Mouse (Mus musculus): ENCODE data around the gene Gal. TPM values are rescaled to one million over a fixed set of nuclear protein-coding genes. Genes with fewer than 3 reads are reported as not detected.

Gene Gal
- total and polyA plus RNA-seq, 3 experiments, result not detected

DNA sequence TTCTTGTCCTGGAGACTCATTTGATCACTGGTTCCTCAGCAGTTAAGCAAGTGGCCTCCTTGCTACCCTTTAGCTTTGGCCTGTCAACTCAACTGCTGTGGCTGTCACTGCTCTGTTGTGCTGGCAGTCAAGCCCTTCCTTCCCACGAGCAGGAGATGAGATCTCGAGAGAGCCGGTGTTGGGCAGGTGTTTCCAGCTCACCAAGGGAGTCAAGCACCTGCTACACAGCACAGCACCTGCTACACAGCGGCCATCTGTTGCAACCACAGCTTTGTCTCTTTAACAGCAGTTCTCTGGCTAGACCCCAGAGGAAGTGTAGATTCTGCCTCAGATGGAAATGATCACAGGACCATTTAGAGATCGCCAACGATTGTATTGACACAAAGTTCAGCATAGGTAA lies 37.3 kb upstream of the Gal start:
- Histone ChIP-seq H3K4me1 (ENCODE audit: control insufficient read depth in 1 of 2, insufficient read depth in 2 of 2) (peaks cover 0 to 17% of the 10 kb centered on the region in 2 experiments; a peak in 2 of 4 replicates), H3K9me3 (replicated peaks; ENCODE audit: low read length) (peaks cover 2% of the 10 kb centered on the region), H3K4me2 (ENCODE audit: insufficient read depth, low read depth, poor library complexity, severe bottlenecking) (no peak overlapping the region), H3K79me2 (replicated peaks; ENCODE audit: control insufficient read depth, extremely low read depth, insufficient read depth, poor library complexity, severe bottlenecking) (no peaks in the 10 kb centered on the region), H3K27me3 (replicated peaks) (no peaks in the 10 kb centered on the region), H3K9ac (ENCODE audit: insufficient read depth, low read depth) (no peak overlapping the region), H3K4me3 (replicated peaks in 1 of 3; ENCODE audit: low read depth in 2 of 3, low read length in 2 of 3, poor library complexity in 1 of 3) (no peak overlapping the region), H3K27ac (ENCODE audit: insufficient read depth, low read depth) (no peak overlapping the region), H3K36me3 (replicated peaks in 1 of 2; ENCODE audit: control insufficient read depth in 1 of 2, insufficient read depth in 1 of 2, low read length in 1 of 2) (peaks cover 20 to 40% of the 10 kb centered on the region in 2 experiments)
- TF ChIP-seq SMC3 (IDR thresholded peaks at IDR 0.05; ENCODE audit: low read depth, low read length) (no peak), TCF12 (IDR thresholded peaks at IDR 0.05; ENCODE audit: low read depth, low read length) (peak; percentile 35; the same call in 1 of the 2 replicates), NRF1 (IDR thresholded peaks at IDR 0.05; ENCODE audit: low read depth, low read length) (no peak)
- in situ Hi-C loops (cut with MboI; ENCODE audit: low pct_ligation_motif_present, low pct_unique_long_range_greater_than_20kb, low sequenced_read_pairs), result loop anchor here (5.0 kb wide), 1 partner anchor 139 kb away; no protein-coding TSS in a partner anchor
- peak; percentile 35 for DNase-seq (ENCODE audit: extremely low read depth)
- dilution Hi-C loops (cut with MboI; ENCODE audit: extremely low pct_ligation_motif_present, extremely low pct_unique_long_range_greater_than_20kb, low sequenced_read_pairs), result no loop called here

DNA sequence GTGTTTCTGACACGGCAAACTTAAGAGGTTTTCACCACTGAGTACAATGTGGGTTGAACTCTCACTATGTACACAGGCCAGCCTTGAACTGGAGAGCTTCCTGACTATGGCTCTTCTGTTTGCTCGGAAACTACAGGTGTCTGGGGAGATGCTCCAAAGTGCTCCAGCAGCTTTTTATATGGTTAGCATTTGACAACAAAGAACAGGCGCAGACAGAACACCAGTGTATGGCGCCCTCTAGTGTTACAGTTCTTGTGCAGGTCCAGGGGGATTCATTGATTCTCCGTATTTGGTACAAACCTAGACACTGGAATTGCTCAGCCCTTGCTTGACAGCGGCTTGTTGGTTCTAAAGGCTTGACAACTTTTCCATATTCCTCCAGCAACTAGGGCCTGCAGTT lies 36.8 kb upstream of the Gal start:
- dilution Hi-C loops (cut with MboI; ENCODE audit: extremely low pct_ligation_motif_present, extremely low pct_unique_long_range_greater_than_20kb, low sequenced_read_pairs), result no loop called here

DNA sequence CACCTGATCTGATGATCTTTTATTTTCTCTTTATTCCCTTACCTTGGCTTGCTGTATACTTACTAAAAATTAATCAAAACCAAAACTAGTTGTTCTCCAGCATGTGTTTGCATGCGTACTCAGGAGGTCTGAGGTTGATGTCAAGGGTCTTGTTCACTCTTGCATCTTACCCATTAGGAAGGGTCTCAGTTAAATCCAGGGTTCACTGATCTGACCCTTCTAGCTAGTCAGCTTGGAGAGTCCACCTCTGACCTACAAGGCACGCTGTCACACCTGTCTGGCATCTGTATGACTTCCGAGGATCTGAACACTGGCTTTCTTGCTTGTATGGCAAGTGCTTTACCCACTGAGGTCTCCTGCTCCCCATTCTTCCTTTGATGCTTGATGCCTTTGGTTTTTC lies 36.4 kb upstream of the Gal start:
- Histone ChIP-seq H3K9ac (ENCODE audit: insufficient read depth, low read depth) (no peak overlapping the region), H3K4me2 (ENCODE audit: insufficient read depth, low read depth, poor library complexity, severe bottlenecking) (no peak overlapping the region), H3K4me3 (replicated peaks in 1 of 3; ENCODE audit: low read depth in 2 of 3, low read length in 2 of 3, poor library complexity in 1 of 3) (no peak overlapping the region), H3K27me3 (replicated peaks) (no peaks in the 10 kb centered on the region), H3K4me1 (ENCODE audit: control insufficient read depth in 1 of 2, insufficient read depth in 2 of 2) (peaks cover 0 to 17% of the 10 kb centered on the region in 2 experiments; a peak in 2 of 4 replicates), H3K79me2 (replicated peaks; ENCODE audit: control insufficient read depth, extremely low read depth, insufficient read depth, poor library complexity, severe bottlenecking) (no peaks in the 10 kb centered on the region), H3K36me3 (replicated peaks in 1 of 2; ENCODE audit: control insufficient read depth in 1 of 2, insufficient read depth in 1 of 2, low read length in 1 of 2) (peaks cover 16 to 31% of the 10 kb centered on the region in 2 experiments), H3K9me3 (replicated peaks; ENCODE audit: low read length) (peaks cover 2% of the 10 kb centered on the region), H3K27ac (ENCODE audit: insufficient read depth, low read depth) (no peak overlapping the region)
- in situ Hi-C loops (cut with MboI; ENCODE audit: low pct_ligation_motif_present, low pct_unique_long_range_greater_than_20kb, low sequenced_read_pairs), result loop anchor here (5.0 kb wide), 1 partner anchor 138 kb away; no protein-coding TSS in a partner anchor
- dilution Hi-C loops (cut with MboI; ENCODE audit: extremely low pct_ligation_motif_present, extremely low pct_unique_long_range_greater_than_20kb, low sequenced_read_pairs), result no loop called here
- no peak for TF ChIP-seq MAFK (IDR thresholded peaks at IDR 0.05; ENCODE audit: insufficient replicate concordance, low read length)
- no peak for TF ChIP-seq MAZ (IDR thresholded peaks at IDR 0.05; ENCODE audit: low read depth, low read length)
- TF ChIP-seq USF1 (IDR thresholded peaks at IDR 0.05; ENCODE audit: low read depth, low read length), result no peak
- TF ChIP-seq MYC (IDR thresholded peaks at IDR 0.05; ENCODE audit: low read depth, low read length), result no peak
- TF ChIP-seq TCF12 (IDR thresholded peaks at IDR 0.05; ENCODE audit: low read depth, low read length), result no peak
- TF ChIP-seq RAD21 (IDR thresholded peaks at IDR 0.05; ENCODE audit: low read depth, low read length), result no peak
- TF ChIP-seq JUN (IDR thresholded peaks at IDR 0.05; ENCODE audit: insufficient read depth, low read depth, low read length), result no peak
- TF ChIP-seq JUND (conservative IDR thresholded peaks at IDR 0.05; ENCODE audit: low read depth, low read length), result no peak
- TF ChIP-seq HCFC1 (IDR thresholded peaks at IDR 0.05; ENCODE audit: low read depth, low read length), result no peak
- no peak for TF ChIP-seq MAX (IDR thresholded peaks at IDR 0.05; ENCODE audit: low read length)
- TF ChIP-seq CTCF (conservative IDR thresholded peaks at IDR 0.05 in 1 of 2, IDR thresholded peaks at IDR 0.05 in 1 of 2; ENCODE audit: low read depth in 2 of 2, low read length in 2 of 2), result no peak
- no peak for TF ChIP-seq MXI1 (IDR thresholded peaks at IDR 0.05; ENCODE audit: low read depth, low read length)
- TF ChIP-seq ZC3H11A (IDR thresholded peaks at IDR 0.05; ENCODE audit: low read depth, low read length), result no peak
- TF ChIP-seq CHD1 (IDR thresholded peaks at IDR 0.05; ENCODE audit: low read depth, low read length), result no peak
- no peak for TF ChIP-seq NELFE (IDR thresholded peaks at IDR 0.05; ENCODE audit: low read depth, low read length)
- TF ChIP-seq ZKSCAN1 (IDR thresholded peaks at IDR 0.05; ENCODE audit: borderline replicate concordance, low read depth, low read length), result no peak
- DNase-seq (ENCODE audit: extremely low read depth), result no peak

More for the DNA sequence above, 36.8 kb upstream of the Gal start:
- Histone ChIP-seq H3K4me1 (ENCODE audit: control insufficient read depth in 1 of 2, insufficient read depth in 2 of 2) (peaks cover 0 to 17% of the 10 kb centered on the region in 2 experiments; a peak in 2 of 4 replicates), H3K9me3 (replicated peaks; ENCODE audit: low read length) (peaks cover 2% of the 10 kb centered on the region), H3K4me3 (replicated peaks in 1 of 3; ENCODE audit: low read depth in 2 of 3, low read length in 2 of 3, poor library complexity in 1 of 3) (no peak overlapping the region), H3K79me2 (replicated peaks; ENCODE audit: control insufficient read depth, extremely low read depth, insufficient read depth, poor library complexity, severe bottlenecking) (no peaks in the 10 kb centered on the region), H3K36me3 (replicated peaks in 1 of 2; ENCODE audit: control insufficient read depth in 1 of 2, insufficient read depth in 1 of 2, low read length in 1 of 2) (peaks cover 19 to 35% of the 10 kb centered on the region in 2 experiments), H3K4me2 (ENCODE audit: insufficient read depth, low read depth, poor library complexity, severe bottlenecking) (no peak overlapping the region), H3K9ac (ENCODE audit: insufficient read depth, low read depth) (no peak overlapping the region), H3K27me3 (replicated peaks) (no peaks in the 10 kb centered on the region), H3K27ac (ENCODE audit: insufficient read depth, low read depth) (no peak overlapping the region)
- peak; percentile 55 for DNase-seq (ENCODE audit: extremely low read depth)
- TF ChIP-seq ZMIZ1 (IDR thresholded peaks at IDR 0.05; ENCODE audit: low read depth, low read length), result no peak
- TF ChIP-seq MEF2A (IDR thresholded peaks at IDR 0.05; ENCODE audit: borderline replicate concordance, low read depth, low read length), result no peak
- TF ChIP-seq SMC3 (IDR thresholded peaks at IDR 0.05; ENCODE audit: low read depth, low read length), result peak; percentile 67
- no peak; the same call in 1 of the 2 replicates for TF ChIP-seq NELFE (IDR thresholded peaks at IDR 0.05; ENCODE audit: low read depth, low read length)
- 0 out of 2 replicates have a peak, but pooled peaks have one; percentile 4 for TF ChIP-seq ZC3H11A (IDR thresholded peaks at IDR 0.05; ENCODE audit: low read depth, low read length)
- no peak for TF ChIP-seq GABPA (IDR thresholded peaks at IDR 0.05; ENCODE audit: insufficient replicate concordance, low read depth, low read length)
- peak; percentile 70 for TF ChIP-seq RAD21 (IDR thresholded peaks at IDR 0.05; ENCODE audit: low read depth, low read length)
- TF ChIP-seq CTCF (conservative IDR thresholded peaks at IDR 0.05 in 1 of 2, IDR thresholded peaks at IDR 0.05 in 1 of 2; ENCODE audit: low read depth in 2 of 2, low read length in 2 of 2), result peak; percentile 79 to 88
- no peak for TF ChIP-seq USF1 (IDR thresholded peaks at IDR 0.05; ENCODE audit: low read depth, low read length)
- no peak for TF ChIP-seq IRF4 (IDR thresholded peaks at IDR 0.05; ENCODE audit: low read depth, low read length)
- in situ Hi-C loops (cut with MboI; ENCODE audit: low pct_ligation_motif_present, low pct_unique_long_range_greater_than_20kb, low sequenced_read_pairs), result loop anchor here (5.0 kb wide), 1 partner anchor 139 kb away; no protein-coding TSS in a partner anchor

Measured in CH12.LX (cell line).